Mouse (Mus musculus): ENCODE results near the gene Klf7. TPM values are rescaled to one million over a fixed set of nuclear protein-coding genes. Genes with fewer than 3 reads are reported as not detected.

The Klf7 gene
- polyA plus RNA-seq, 1 experiment: 4.2 TPM

- no peak for TF ChIP-seq FOSL1 (IDR thresholded peaks at IDR 0.05; ENCODE audit: insufficient read depth, low read length, poor library complexity, severe bottlenecking)
- no peak for TF ChIP-seq MAX (IDR thresholded peaks at IDR 0.05)
- no peak for TF ChIP-seq USF1 (IDR thresholded peaks at IDR 0.05; ENCODE audit: low read depth)
- TF ChIP-seq CTCF (IDR thresholded peaks at IDR 0.05; ENCODE audit: control insufficient read depth, insufficient read depth, insufficient read length): no peak
- TF ChIP-seq MYOG (IDR thresholded peaks at IDR 0.05; ENCODE audit: control insufficient read depth, extremely low read depth, insufficient read length): no peak
- TF ChIP-seq CEBPB (IDR thresholded peaks at IDR 0.05; ENCODE audit: low read depth): no peak
- TF ChIP-seq MYOD1 (IDR thresholded peaks at IDR 0.05; ENCODE audit: control insufficient read depth, insufficient read length, low read depth): no peak
- H3ac ChIP-seq (ENCODE audit: control insufficient read depth, insufficient read length, low read depth): no peak overlapping the region
- H3K79me3 ChIP-seq (ENCODE audit: low read depth): no peaks in the 10 kb centered on the region
- no peaks in the 10 kb centered on the region for H3K36me3 ChIP-seq (ENCODE audit: control insufficient read depth, insufficient read depth)
- no peak overlapping the region for H3K4me3 ChIP-seq (ENCODE audit: insufficient read depth, poor library complexity, severe bottlenecking)
- H3K27me3 ChIP-seq (ENCODE audit: control insufficient read depth, insufficient read depth, insufficient read length): no peaks in the 10 kb centered on the region
- H3K79me2 ChIP-seq (ENCODE audit: control insufficient read depth, insufficient read depth): no peaks in the 10 kb centered on the region
Observed at GRCm38 (mm10) chr1:63994248-63995136, 127.6 kb downstream of the Klf7 start.

GRCm38 (mm10) chr1:63992506-63992905, 129.6 kb downstream of the Klf7 start:
- no peak overlapping the region for H3ac ChIP-seq (ENCODE audit: control insufficient read depth, insufficient read length, low read depth)
- no peaks in the 10 kb centered on the region for H3K27me3 ChIP-seq (ENCODE audit: control insufficient read depth, insufficient read depth, insufficient read length)
- TF ChIP-seq MYOG (IDR thresholded peaks at IDR 0.05; ENCODE audit: control insufficient read depth, extremely low read depth, insufficient read length) (no peak), CEBPB (IDR thresholded peaks at IDR 0.05; ENCODE audit: low read depth) (no peak), CTCF (IDR thresholded peaks at IDR 0.05; ENCODE audit: control insufficient read depth, insufficient read depth, insufficient read length) (no peak), MAX (IDR thresholded peaks at IDR 0.05) (no peak), MYOD1 (IDR thresholded peaks at IDR 0.05; ENCODE audit: control insufficient read depth, insufficient read length, low read depth) (no peak), USF1 (IDR thresholded peaks at IDR 0.05; ENCODE audit: low read depth) (no peak)
- H3K4me3 ChIP-seq (ENCODE audit: insufficient read depth, poor library complexity, severe bottlenecking): no peak overlapping the region
- no peaks in the 10 kb centered on the region for H3K36me3 ChIP-seq (ENCODE audit: control insufficient read depth, insufficient read depth)
- no peaks in the 10 kb centered on the region for H3K79me2 ChIP-seq (ENCODE audit: control insufficient read depth, insufficient read depth)
- H3K79me3 ChIP-seq (ENCODE audit: low read depth): no peaks in the 10 kb centered on the region

- Histone ChIP-seq H3K36me3 (ENCODE audit: control insufficient read depth, insufficient read depth) (no peaks in the 10 kb centered on the region), H3K79me3 (ENCODE audit: low read depth) (no peaks in the 10 kb centered on the region), H3ac (ENCODE audit: control insufficient read depth, insufficient read length, low read depth) (no peak overlapping the region), H3K4me3 (ENCODE audit: insufficient read depth, poor library complexity, severe bottlenecking) (no peak overlapping the region), H3K27me3 (ENCODE audit: control insufficient read depth, insufficient read depth, insufficient read length) (no peaks in the 10 kb centered on the region), H3K79me2 (ENCODE audit: control insufficient read depth, insufficient read depth) (no peaks in the 10 kb centered on the region)
- TF ChIP-seq FOSL1 (IDR thresholded peaks at IDR 0.05; ENCODE audit: insufficient read depth, low read length, poor library complexity, severe bottlenecking) (no peak), MAX (IDR thresholded peaks at IDR 0.05) (no peak), CEBPB (IDR thresholded peaks at IDR 0.05; ENCODE audit: low read depth) (no peak), USF1 (IDR thresholded peaks at IDR 0.05; ENCODE audit: low read depth) (no peak), MYOD1 (IDR thresholded peaks at IDR 0.05; ENCODE audit: control insufficient read depth, insufficient read length, low read depth) (no peak), CTCF (IDR thresholded peaks at IDR 0.05; ENCODE audit: control insufficient read depth, insufficient read depth, insufficient read length) (no peak), MYOG (IDR thresholded peaks at IDR 0.05; ENCODE audit: control insufficient read depth, extremely low read depth, insufficient read length) (no peak)
Observed at GRCm38 (mm10) chr1:63990416-63990815, 131.7 kb downstream of the Klf7 start.

GRCm38 (mm10) chr1:63980733-63981132, 141.3 kb downstream of the Klf7 start:
- H3K79me2 ChIP-seq (ENCODE audit: control insufficient read depth, insufficient read depth): no peaks in the 10 kb centered on the region
- H3K4me3 ChIP-seq (ENCODE audit: insufficient read depth, poor library complexity, severe bottlenecking): no peak overlapping the region
- H3K79me3 ChIP-seq (ENCODE audit: low read depth): no peaks in the 10 kb centered on the region
- no peaks in the 10 kb centered on the region for H3K36me3 ChIP-seq (ENCODE audit: control insufficient read depth, insufficient read depth)
- no peaks in the 10 kb centered on the region for H3K27me3 ChIP-seq (ENCODE audit: control insufficient read depth, insufficient read depth, insufficient read length)
- H3ac ChIP-seq (ENCODE audit: control insufficient read depth, insufficient read length, low read depth): no peak overlapping the region
- no peak for TF ChIP-seq CEBPB (IDR thresholded peaks at IDR 0.05; ENCODE audit: low read depth)
- no peak for TF ChIP-seq USF1 (IDR thresholded peaks at IDR 0.05; ENCODE audit: low read depth)
- no peak for TF ChIP-seq CTCF (IDR thresholded peaks at IDR 0.05; ENCODE audit: control insufficient read depth, insufficient read depth, insufficient read length)
- no peak for TF ChIP-seq MAX (IDR thresholded peaks at IDR 0.05)
- TF ChIP-seq MYOG (IDR thresholded peaks at IDR 0.05; ENCODE audit: control insufficient read depth, extremely low read depth, insufficient read length): no peak
- TF ChIP-seq MYOD1 (IDR thresholded peaks at IDR 0.05; ENCODE audit: control insufficient read depth, insufficient read length, low read depth): no peak
- no peak for TF ChIP-seq FOSL1 (IDR thresholded peaks at IDR 0.05; ENCODE audit: insufficient read depth, low read length, poor library complexity, severe bottlenecking)

Small RNA genes lying within 50 kb of the gene (microRNA-seq; reads per million reads assigned to microRNA genes)
- gene Mir6899 (ENCODE audit: borderline microRNAs expressed): 0.32 reads per million

Measured in C2C12 (cell line).